Mouse (Mus musculus) spleen, adult 2 months (tissue): ENCODE measurements at regions not wholly inside any gene's neighbourhood (a gene's known extent, or its start where the extent isn't known, plus 50 kb on each side); places are given as distances from the start of the nearest gene placed in this dataset.

ENCODE experiments used
- DNase-seq, 2 experiments: peaks; one replicate each; pipeline versions ENCODE4 v3.0.0 to v3.0.0-alpha.2; 2012 to 2021; ENCODE audit warnings: low spot score in 2 of 2, low read depth in 1 of 2
- H3K27ac ChIP-seq: fragments of 200-500 bp; 2 replicates; pipeline ENCODE4 v1.5.1; 2012; ENCODE audit warnings: low read length, inconsistent platforms; ENCODE audit not compliant: insufficient read depth
- H3K27me3 ChIP-seq: fragments of 200-500 bp; 2 replicates; pipeline ENCODE4 v1.6.1; 2012; ENCODE audit warnings: mild to moderate bottlenecking, moderate library complexity, low read length, inconsistent platforms; ENCODE audit not compliant: control insufficient read depth, insufficient read depth
- H3K36me3 ChIP-seq: fragments of 200-500 bp; 2 replicates; pipeline ENCODE4 v1.6.1; 2012; ENCODE audit warnings: mild to moderate bottlenecking, low read length, inconsistent platforms; ENCODE audit not compliant: control insufficient read depth, insufficient read depth
- H3K4me1 ChIP-seq: fragments of 200-500 bp; 2 replicates; pipeline ENCODE4 v1.6.1; 2011; ENCODE audit warnings: inconsistent platforms; ENCODE audit not compliant: control insufficient read depth, insufficient read depth, insufficient read length
- H3K4me3 ChIP-seq: fragments of 200-500 bp; 2 replicates; pipeline ENCODE4 v1.5.1; 2011; ENCODE audit warnings: mild to moderate bottlenecking, inconsistent platforms; ENCODE audit not compliant: insufficient read depth, insufficient read length; ENCODE audit errors: extremely low read depth
- CTCF ChIP-seq: fragments of 200-500 bp; IDR thresholded peaks from 2 replicates; pipeline ENCODE4 v1.5.1; 2011; ENCODE audit warnings: mild to moderate bottlenecking, inconsistent platforms; ENCODE audit not compliant: insufficient read depth, insufficient read length, insufficient replicate concordance; ENCODE audit errors: extremely low read depth
- POLR2A ChIP-seq: fragments of 200-500 bp; IDR thresholded peaks from 2 replicates; pipeline ENCODE4 v1.6.1; 2011; ENCODE audit warnings: low read depth, low read length, inconsistent platforms
- WGBS: fragments of 180-500 bp; shearing (Covaris S2); methylation state at CpG from one replicate; pipeline ENCODE4 v1.1.7; 2018; 5-methylcytosine and 5-hydroxymethylcytosine counted together

DNA sequence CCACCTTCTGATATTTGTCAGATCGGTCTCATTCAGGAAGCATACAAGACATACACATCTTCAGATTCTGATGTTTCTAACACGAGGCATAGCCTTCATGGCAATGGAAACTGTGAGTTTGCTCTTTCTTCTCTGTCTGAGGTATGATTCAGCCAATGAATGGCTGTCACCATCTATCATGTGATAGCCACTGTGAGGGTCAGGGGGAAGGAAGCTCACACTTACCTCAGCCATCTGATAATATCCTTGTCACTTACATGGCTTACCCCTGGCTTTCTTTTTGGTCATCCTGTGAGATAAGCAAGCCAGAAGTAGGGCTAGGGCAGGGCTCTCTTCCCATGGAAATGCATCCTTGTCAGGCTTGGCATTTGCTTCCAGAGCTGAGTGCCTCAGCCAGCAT, 131.8 kb upstream of the Id2 start:
- H3K27ac ChIP-seq, result no peak overlapping the region
- no peak overlapping the region for H3K4me3 ChIP-seq
- 75% methylated on average over 2 of the region's 2 CpGs for WGBS
- H3K36me3 ChIP-seq, result no peaks in the 10 kb centered on the region
- no peak for DNase-seq
- peaks cover 2% of the 10 kb centered on the region; the same call in 1 of the 2 replicates for H3K4me1 ChIP-seq
- H3K27me3 ChIP-seq, result no peaks in the 10 kb centered on the region
- no peak for TF ChIP-seq CTCF
- no peak for TF ChIP-seq POLR2A

DNA sequence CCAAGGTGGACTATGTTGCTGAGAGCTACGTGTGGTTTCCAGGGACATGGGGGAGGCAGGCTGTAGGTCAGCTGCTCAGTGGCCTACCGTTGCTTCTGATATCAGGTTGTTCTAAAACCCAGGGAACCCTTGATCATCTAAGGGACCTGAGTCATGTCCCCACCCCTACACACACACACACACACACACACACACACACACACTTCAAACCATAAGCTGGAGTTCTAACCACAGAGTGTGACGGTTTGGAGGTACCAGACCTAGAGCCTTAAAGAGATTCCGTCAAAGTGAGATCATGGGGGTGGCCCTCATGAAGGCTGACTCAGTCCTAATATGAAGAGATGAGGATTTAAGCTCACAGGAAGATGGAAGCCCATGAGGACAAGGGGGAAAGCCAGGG, 130.8 kb upstream of the Id2 start:
- Histone ChIP-seq H3K27ac (no peak overlapping the region), H3K4me3 (no peak overlapping the region), H3K27me3 (no peaks in the 10 kb centered on the region), H3K36me3 (no peaks in the 10 kb centered on the region), H3K4me1 (peaks cover 5% of the 10 kb centered on the region; the same call in 1 of the 2 replicates)
- 68% methylated on average over 4 of the region's 4 CpGs for WGBS
- TF ChIP-seq POLR2A, result no peak
- no peak for TF ChIP-seq CTCF
- DNase-seq, result no peak

DNA sequence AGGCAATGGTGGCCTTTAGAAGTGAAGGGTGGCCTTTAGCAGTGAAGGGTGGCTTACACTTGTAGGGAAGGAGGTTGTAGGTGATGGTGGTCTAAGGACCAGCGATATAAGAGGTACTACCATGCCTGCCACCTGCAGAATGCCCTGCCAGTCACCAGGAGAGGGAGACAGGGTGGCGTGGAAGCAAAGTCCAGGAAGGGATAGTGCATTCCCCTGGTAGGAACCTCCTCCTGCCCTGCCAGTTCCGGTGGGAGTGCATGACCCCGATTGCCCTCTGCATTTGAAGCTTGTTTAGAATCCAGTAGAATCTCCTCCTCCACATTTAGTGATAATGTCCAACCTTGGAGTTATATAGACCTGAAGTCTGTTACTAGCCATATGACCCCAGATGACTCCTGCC, 127.7 kb upstream of the Id2 start:
- H3K27ac ChIP-seq, result no peak overlapping the region
- no peak overlapping the region for H3K4me3 ChIP-seq
- WGBS, result 98% methylated on average over 4 of the region's 4 CpGs
- peaks cover 11% of the 10 kb centered on the region; the same call in 1 of the 2 replicates for H3K4me1 ChIP-seq
- H3K36me3 ChIP-seq, result no peaks in the 10 kb centered on the region
- TF ChIP-seq CTCF (no peak), POLR2A (no peak)
- no peak for DNase-seq
- H3K27me3 ChIP-seq, result no peaks in the 10 kb centered on the region

DNA sequence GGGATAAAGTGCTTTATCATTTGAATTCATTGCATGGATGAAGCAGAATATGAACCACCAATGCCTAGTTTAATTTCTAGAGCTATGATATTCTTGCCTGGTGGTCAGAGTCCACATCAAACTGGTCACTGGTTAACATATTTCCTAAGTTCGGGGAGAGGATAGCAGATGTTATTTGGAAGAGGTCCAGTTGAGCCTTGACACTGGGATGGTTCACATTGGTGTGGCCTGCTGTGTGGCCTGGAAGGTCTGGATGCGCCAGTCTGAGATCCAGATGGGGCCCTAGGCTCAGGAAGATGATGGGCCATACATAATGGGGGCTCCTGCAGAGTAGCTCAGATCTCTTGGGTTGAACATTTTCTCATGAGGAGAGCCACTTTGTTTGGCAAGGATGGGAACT, 127.3 kb upstream of the Id2 start:
- no peak overlapping the region for H3K4me3 ChIP-seq
- H3K27me3 ChIP-seq, result no peaks in the 10 kb centered on the region
- no peak for DNase-seq
- TF ChIP-seq CTCF, result no peak
- no peak for TF ChIP-seq POLR2A
- 91% methylated on average over 2 of the region's 2 CpGs for WGBS
- no peak overlapping the region for H3K27ac ChIP-seq
- no peaks in the 10 kb centered on the region for H3K36me3 ChIP-seq
- peaks cover 11% of the 10 kb centered on the region; the same call in 1 of the 2 replicates for H3K4me1 ChIP-seq

DNA sequence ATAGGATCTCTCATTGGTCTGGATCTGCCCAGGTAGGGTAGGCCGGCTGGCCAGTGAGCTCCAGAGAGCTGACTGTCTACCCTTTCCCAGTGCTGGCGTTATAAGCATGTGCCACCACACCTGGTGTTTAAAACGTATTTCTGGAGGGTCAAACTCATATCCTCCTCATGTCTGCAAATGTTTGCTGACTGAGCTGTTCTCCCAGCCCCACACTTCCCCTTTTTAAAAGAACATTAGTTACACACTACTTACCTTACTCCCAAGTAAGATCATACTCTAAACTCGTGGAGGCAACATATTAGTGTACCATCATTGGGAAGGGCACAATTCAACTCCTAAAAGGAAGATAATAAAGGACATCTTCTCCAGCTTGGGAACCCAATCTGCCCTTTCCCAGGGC, 126.6 kb upstream of the Id2 start:
- no peak overlapping the region for H3K4me3 ChIP-seq
- no peaks in the 10 kb centered on the region for H3K27me3 ChIP-seq
- peaks cover 11% of the 10 kb centered on the region; the same call in 1 of the 2 replicates for H3K4me1 ChIP-seq
- WGBS, result 23% methylated on average over 4 of the region's 4 CpGs
- H3K27ac ChIP-seq, result no peak overlapping the region
- no peak for DNase-seq
- TF ChIP-seq CTCF (no peak), POLR2A (no peak)
- no peaks in the 10 kb centered on the region for H3K36me3 ChIP-seq

DNA sequence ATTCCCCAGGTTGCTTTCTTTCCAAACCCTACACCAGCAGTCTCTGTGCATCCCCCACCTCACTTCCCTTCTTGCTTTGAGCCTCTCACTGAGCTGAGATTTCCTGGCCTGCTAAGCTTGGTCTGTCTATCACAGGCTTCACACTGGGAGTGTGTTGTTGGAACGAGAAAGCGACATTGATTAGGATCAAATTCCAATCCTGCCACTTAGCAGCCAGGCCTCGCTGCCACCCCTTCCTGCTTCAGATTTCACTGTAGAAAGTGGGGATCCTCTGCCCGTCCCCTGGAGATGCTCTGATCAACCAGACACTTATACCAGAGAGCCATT, 123.8 kb upstream of the Id2 start:
- Histone ChIP-seq H3K4me1 (peaks cover 33% of the 10 kb centered on the region), H3K27ac (no peak overlapping the region), H3K27me3 (no peaks in the 10 kb centered on the region), H3K4me3 (no peak overlapping the region), H3K36me3 (no peaks in the 10 kb centered on the region)
- WGBS, result 85% methylated on average over 4 of the region's 4 CpGs
- DNase-seq, result no peak
- TF ChIP-seq CTCF, result no peak

DNA sequence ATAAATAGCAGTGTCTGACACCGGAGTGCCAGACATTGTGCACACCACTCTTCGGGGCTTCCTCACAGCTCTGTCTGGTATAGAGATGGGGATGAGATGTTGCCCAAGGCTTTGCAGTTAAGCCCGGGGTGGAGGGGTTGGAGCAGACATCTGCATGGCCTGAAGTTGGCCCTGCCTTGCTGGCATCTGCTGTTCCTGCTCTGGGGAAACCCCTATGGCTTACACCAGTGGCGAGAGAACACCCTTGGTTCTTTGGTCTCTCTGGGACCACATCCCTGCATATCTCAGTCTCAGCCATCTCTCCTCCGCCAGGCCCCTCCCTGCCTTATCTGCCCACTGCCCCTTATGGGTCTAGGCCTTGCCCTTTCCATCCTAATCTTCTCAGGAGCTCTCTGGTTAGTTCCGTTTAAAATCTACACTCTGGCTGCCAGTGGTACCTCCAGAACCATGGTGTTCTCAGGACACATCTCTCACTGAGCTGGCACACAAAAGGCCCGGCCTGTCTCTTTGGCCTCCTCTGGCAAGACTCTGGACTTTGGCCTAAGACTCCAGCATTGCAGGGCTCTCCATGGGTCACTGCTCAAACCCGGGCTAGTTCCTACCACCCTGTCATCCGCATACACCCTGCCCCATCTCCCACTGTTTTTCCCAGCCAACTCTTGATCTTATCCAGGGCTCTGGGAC, 123.3 kb upstream of the Id2 start:
- H3K27ac ChIP-seq, result no peak overlapping the region
- WGBS, result 69% methylated on average over 9 of the region's 9 CpGs
- TF ChIP-seq CTCF (no peak), POLR2A (no peak)
- H3K27me3 ChIP-seq, result no peaks in the 10 kb centered on the region
- no peak overlapping the region for H3K4me3 ChIP-seq
- H3K4me1 ChIP-seq, result peaks cover 33% of the 10 kb centered on the region
- DNase-seq, result no peak
- H3K36me3 ChIP-seq, result no peaks in the 10 kb centered on the region

DNA sequence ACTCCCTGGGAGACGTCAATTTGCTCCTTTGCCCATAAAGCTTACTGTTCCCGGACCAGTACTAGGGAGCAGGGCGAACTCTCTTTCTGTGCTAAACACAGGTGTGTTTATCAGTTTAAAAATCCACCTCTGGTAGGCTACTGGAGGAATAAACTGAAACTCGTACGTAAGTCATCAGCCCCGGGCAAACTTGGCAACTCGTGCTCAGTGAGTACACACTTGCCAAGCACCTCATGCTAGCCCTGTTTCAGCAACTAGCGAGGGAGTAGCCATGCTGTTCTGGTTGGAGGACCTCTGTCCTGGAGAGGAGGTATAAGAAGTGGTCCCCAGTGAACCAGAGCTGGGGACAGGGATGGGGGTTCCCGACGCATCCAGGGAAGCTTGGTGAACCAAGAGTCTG, 122.6 kb upstream of the Id2 start:
- no peak for DNase-seq
- WGBS, result 90% methylated on average over 10 of the region's 10 CpGs
- no peak for TF ChIP-seq POLR2A
- no peak for TF ChIP-seq CTCF
- Histone ChIP-seq H3K27me3 (no peaks in the 10 kb centered on the region), H3K27ac (no peak overlapping the region), H3K4me1 (peaks cover 33% of the 10 kb centered on the region), H3K36me3 (no peaks in the 10 kb centered on the region), H3K4me3 (no peak overlapping the region)
